Mouse (Mus musculus) lung, postnatal 0 days (tissue): ENCODE data around the gene Cldn13.

Source experiments
- CTCF ChIP-seq: IDR thresholded peaks from 2 replicates; pipeline ENCODE4 v1.5.1; 2016; ENCODE audit warnings: antibody characterized with exemption, mild to moderate bottlenecking
- EP300 ChIP-seq: IDR thresholded peaks from 2 replicates; pipeline ENCODE4 v1.6.1; 2016; ENCODE audit warnings: antibody characterized with exemption, mild to moderate bottlenecking, control low read depth

GRCm38 (mm10) chr5:134911901-134912300, 3.4 kb downstream of the Cldn13 start:
- TF ChIP-seq EP300 (no peak), CTCF (no peak)
